Mouse (Mus musculus) CH12.LX (cell line): Measurements from ENCODE around the gene Defb45. TPM values are rescaled to one million over a fixed set of nuclear protein-coding genes. Genes with fewer than 3 reads are reported as not detected.
A peak's percentile ranks its signal among the peaks of the same experiment; 100 is the strongest.

Source experiments
- DNase-seq: peaks from one replicate; pipeline ENCODE4 v3.0.0-alpha.2; 2013; ENCODE audit errors: extremely low read depth
- H3K27ac ChIP-seq: 2 replicates; pipeline ENCODE4 v1.5.1; 2012; ENCODE audit warnings: low read depth, mild to moderate bottlenecking, control low read depth, moderate library complexity; ENCODE audit not compliant: insufficient read depth
- H3K27me3 ChIP-seq: replicated peaks from 2 replicates; pipeline ENCODE3; 2012; ENCODE audit warnings: inconsistent platforms
- H3K36me3 ChIP-seq, 2 experiments: replicated peaks in 1 of 2; 2 replicates each; pipeline versions ENCODE3 to v1.6.1; 2012; ENCODE audit warnings: inconsistent platforms in 1 of 2, low read length in 1 of 2, mild to moderate bottlenecking in 1 of 2, mixed read lengths in 1 of 2, moderate library complexity in 1 of 2; ENCODE audit not compliant: control insufficient read depth in 1 of 2, insufficient read depth in 1 of 2
- H3K4me1 ChIP-seq, 2 experiments: 2 replicates each; pipeline ENCODE4 v1.6.1; 2012; ENCODE audit warnings: inconsistent platforms in 1 of 2, moderate library complexity in 1 of 2; ENCODE audit not compliant: insufficient read depth in 2 of 2, control insufficient read depth in 1 of 2
- H3K4me2 ChIP-seq: 2 replicates; pipeline ENCODE4 v1.6.1; 2012; ENCODE audit warnings: low read depth, mild to moderate bottlenecking, control low read depth; ENCODE audit not compliant: poor library complexity, insufficient read depth, severe bottlenecking
- H3K4me3 ChIP-seq, 3 experiments: fragments of 150-350 bp in 1 of 3; sonication (generic) in 1 of 3; replicated peaks in 1 of 3; 2 replicates each; pipeline versions ENCODE3 to v1.5.1; 2011 to 2012; ENCODE audit warnings: low read depth in 2 of 3, low read length in 2 of 3, mild to moderate bottlenecking in 2 of 3, moderate library complexity in 2 of 3, control low read depth in 1 of 3, improper control_type of control experiment in 1 of 3, inconsistent platforms in 1 of 3, mixed read lengths in 1 of 3; ENCODE audit not compliant: poor library complexity in 1 of 3
- H3K79me2 ChIP-seq: replicated peaks from 2 replicates; pipeline ENCODE4 v1.6.1; 2012; ENCODE audit warnings: mild to moderate bottlenecking, moderate library complexity; ENCODE audit not compliant: control insufficient read depth, poor library complexity, insufficient read depth, severe bottlenecking; ENCODE audit errors: extremely low read depth
- H3K9ac ChIP-seq: 2 replicates; pipeline ENCODE4 v1.6.1; 2012; ENCODE audit warnings: low read depth, mild to moderate bottlenecking, control low read depth, moderate library complexity; ENCODE audit not compliant: insufficient read depth
- H3K9me3 ChIP-seq: replicated peaks from 2 replicates; pipeline ENCODE3; 2012; ENCODE audit warnings: low read length, inconsistent platforms, mixed read lengths
- E2F4 ChIP-seq: IDR thresholded peaks from 2 replicates; pipeline ENCODE4 v1.6.1; 2011; ENCODE audit warnings: low read depth, low read length, improper control_type of control experiment; ENCODE audit not compliant: insufficient replicate concordance
- IRF4 ChIP-seq: IDR thresholded peaks from 2 replicates; pipeline ENCODE4 v1.6.1; 2014; ENCODE audit warnings: low read depth, mild to moderate bottlenecking, inconsistent platforms, low read length, improper control_type of control experiment
- JUN ChIP-seq: IDR thresholded peaks from 2 replicates; pipeline ENCODE4 v1.6.1; 2011; ENCODE audit warnings: low read depth, mild to moderate bottlenecking, low read length, improper control_type of control experiment, moderate library complexity; ENCODE audit not compliant: insufficient read depth
- KAT2A ChIP-seq: IDR thresholded peaks from 2 replicates; pipeline ENCODE4 v1.6.1; 2012; ENCODE audit warnings: low read length, improper control_type of control experiment, inconsistent platforms; ENCODE audit not compliant: insufficient replicate concordance
- MAX ChIP-seq: IDR thresholded peaks from 2 replicates; pipeline ENCODE4 v1.6.1; 2011; ENCODE audit warnings: low read length, improper control_type of control experiment
- MAZ ChIP-seq: IDR thresholded peaks from 2 replicates; pipeline ENCODE4 v1.6.1; 2012; ENCODE audit warnings: low read depth, mild to moderate bottlenecking, inconsistent platforms, low read length, improper control_type of control experiment, moderate library complexity
- MEF2A ChIP-seq: IDR thresholded peaks from 2 replicates; pipeline ENCODE4 v1.6.1; 2014; ENCODE audit warnings: low read depth, mild to moderate bottlenecking, inconsistent platforms, low read length, improper control_type of control experiment, borderline replicate concordance
- MXI1 ChIP-seq: IDR thresholded peaks from 2 replicates; pipeline ENCODE4 v1.6.1; 2011; ENCODE audit warnings: mild to moderate bottlenecking, low read depth, low read length, improper control_type of control experiment
- MYC ChIP-seq: IDR thresholded peaks from 2 replicates; pipeline ENCODE4 v1.6.1; 2011; ENCODE audit warnings: low read depth, mild to moderate bottlenecking, improper control_type of control experiment, low read length
- NELFE ChIP-seq: IDR thresholded peaks from 2 replicates; pipeline ENCODE4 v1.6.1; 2011; ENCODE audit warnings: low read depth, low read length, improper control_type of control experiment
- NRF1 ChIP-seq: IDR thresholded peaks from 2 replicates; pipeline ENCODE4 v1.6.1; 2014; ENCODE audit warnings: low read depth, mild to moderate bottlenecking, inconsistent platforms, low read length, improper control_type of control experiment, moderate library complexity
- PAX5 ChIP-seq: IDR thresholded peaks from 2 replicates; pipeline ENCODE4 v1.6.1; 2012; ENCODE audit warnings: low read length, inconsistent platforms, mixed read lengths
- RAD21 ChIP-seq: IDR thresholded peaks from 2 replicates; pipeline ENCODE4 v1.6.1; 2011; ENCODE audit warnings: low read depth, mild to moderate bottlenecking, low read length, improper control_type of control experiment, moderate library complexity
- TBP ChIP-seq: conservative IDR thresholded peaks from 2 replicates; pipeline ENCODE4 v1.6.1; 2011; ENCODE audit warnings: low read depth, low read length, improper control_type of control experiment
- TCF12 ChIP-seq: IDR thresholded peaks from 2 replicates; pipeline ENCODE4 v1.6.1; 2014; ENCODE audit warnings: low read depth, mild to moderate bottlenecking, inconsistent platforms, low read length, improper control_type of control experiment
- USF2 ChIP-seq: conservative IDR thresholded peaks from 2 replicates; pipeline ENCODE4 v1.6.1; 2011; ENCODE audit warnings: low read depth, low read length, improper control_type of control experiment
- ZC3H11A ChIP-seq: IDR thresholded peaks from 2 replicates; pipeline ENCODE4 v1.6.1; 2012; ENCODE audit warnings: low read depth, mild to moderate bottlenecking, inconsistent platforms, low read length, improper control_type of control experiment
- ZMIZ1 ChIP-seq: IDR thresholded peaks from 2 replicates; pipeline ENCODE4 v1.6.1; 2012; ENCODE audit warnings: low read depth, mild to moderate bottlenecking, inconsistent platforms, low read length, improper control_type of control experiment
- dilution Hi-C: fragments of 300-500 bp; cut with MboI; formaldehyde crosslinking; loops from 2 replicates; pipeline ENCODE4 v1.14.3; 2020; ENCODE audit warnings: low sequenced_read_pairs; ENCODE audit not compliant: extremely low pct_unique_long_range_greater_than_20kb, extremely low pct_ligation_motif_present
- in situ Hi-C: fragments of 300-500 bp; cut with MboI; formaldehyde crosslinking; loops from 3 replicates; pipeline ENCODE4 v1.14.3; 2019; ENCODE audit warnings: low sequenced_read_pairs, low pct_ligation_motif_present, low pct_unique_long_range_greater_than_20kb, mixed read lengths
- polyA plus RNA-seq: library from polyadenylated mRNA; unstranded; fragments of >175 nt; gene quantifications from 2 replicates; pipeline ENCODE4 v1.2.1, GENCODE M21; 2012; ENCODE audit warnings: low read depth; ENCODE audit not compliant: insufficient read length
- total RNA-seq, 2 experiments: library from RNA; depleted of rRNA; stranded (reverse); fragments of 300-350 nt in 1 of 2; fragments of >200 nt in 1 of 2; gene quantifications; 2 replicates each; pipeline ENCODE4 v1.2.3; 2012 to 2014

Gene Defb45
- total and polyA plus RNA-seq, 3 experiments = not detected

GRCm38 (mm10) chr2:152634311-152634710, 35.1 kb upstream of the Defb45 start:
- H3K27me3 ChIP-seq = no peaks in the 10 kb centered on the region
- H3K27ac ChIP-seq = no peak overlapping the region
- no peak overlapping the region for H3K4me3 ChIP-seq
- H3K9me3 ChIP-seq = no peaks in the 10 kb centered on the region
- in situ Hi-C loops = no loop called here
- no peak for DNase-seq
- peaks cover 0 to 3% of the 10 kb centered on the region in 2 experiments for H3K36me3 ChIP-seq
- no peak overlapping the region for H3K9ac ChIP-seq
- dilution Hi-C loops = no loop called here
- H3K79me2 ChIP-seq = no peaks in the 10 kb centered on the region
- H3K4me2 ChIP-seq = no peak overlapping the region
- TF ChIP-seq TBP (no peak), PAX5 (no peak), ZMIZ1 (no peak), NRF1 (no peak), KAT2A (no peak), MAX (no peak), MEF2A (no peak), USF2 (no peak), NELFE (no peak), IRF4 (no peak)
- peaks cover 26 to 68% of the 10 kb centered on the region in 2 experiments for H3K4me1 ChIP-seq

- DNase-seq = no peak
- TF ChIP-seq ZC3H11A = no peak
- no peak for TF ChIP-seq E2F4
- no peak for TF ChIP-seq TCF12
- no peak for TF ChIP-seq MAZ
- TF ChIP-seq NELFE = no peak
- TF ChIP-seq RAD21 = no peak
- TF ChIP-seq MYC = no peak
- no peak for TF ChIP-seq JUN
- no peak for TF ChIP-seq MEF2A
- TF ChIP-seq NRF1 = no peak
- no peak for TF ChIP-seq PAX5
- TF ChIP-seq MXI1 = no peak
- TF ChIP-seq MAX = no peak
- H3K36me3 ChIP-seq = peaks cover 0 to 3% of the 10 kb centered on the region in 2 experiments
- peak overlapping the region in 2 of 3 experiments; percentile 29 to 34 for H3K4me3 ChIP-seq
- H3K9ac ChIP-seq = no peak overlapping the region
- H3K79me2 ChIP-seq = no peaks in the 10 kb centered on the region
- no peak overlapping the region for H3K4me2 ChIP-seq
- H3K4me1 ChIP-seq = peaks cover 21 to 58% of the 10 kb centered on the region in 2 experiments
- no peaks in the 10 kb centered on the region for H3K9me3 ChIP-seq
- no peak overlapping the region for H3K27ac ChIP-seq
- in situ Hi-C loops (no loop called here), dilution Hi-C loops (no loop called here)
- no peaks in the 10 kb centered on the region for H3K27me3 ChIP-seq
Measured at GRCm38 (mm10) chr2:152633334-152633733, 34.1 kb upstream of the Defb45 start.
